Mouse (Mus musculus) kidney, postnatal 0 days (tissue): ENCODE results near the gene Tlr5. TPM values are rescaled to one million over a fixed set of nuclear protein-coding genes. Genes with fewer than 3 reads are reported as not detected.

ENCODE experiments used
- ATAC-seq: fragments of 200-750 bp; cut with Nextera tagmentation; replicated peaks from 2 replicates; pipeline ENCODE4 v1.8.0; 2017; ENCODE audit warnings: low read depth, moderate number of reproducible peaks, moderate TSS enrichment, moderate library complexity; ENCODE audit not compliant: low FRiP score
- DNase-seq: peaks from one replicate; pipeline ENCODE4 v3.0.0-alpha.2; 2016; ENCODE audit warnings: low spot score
- H3K27ac ChIP-seq: fragments of 300-500 bp; sonication (generic); 2 replicates; pipeline ENCODE4 v1.5.1; 2014; ENCODE audit warnings: mild to moderate bottlenecking
- H3K27me3 ChIP-seq: fragments of 300-500 bp; sonication (generic); 2 replicates; pipeline ENCODE4 v1.6.1; 2014; ENCODE audit warnings: low read length, mixed read lengths; ENCODE audit not compliant: insufficient read depth
- H3K36me3 ChIP-seq: fragments of 300-500 bp; sonication (generic); 2 replicates; pipeline ENCODE4 v1.6.1; 2014; ENCODE audit warnings: low read length, mixed read lengths; ENCODE audit not compliant: insufficient read depth
- H3K4me1 ChIP-seq: fragments of 300-500 bp; sonication (generic); replicated peaks from 2 replicates; pipeline ENCODE4 v1.6.1; 2014; ENCODE audit warnings: antibody characterized with exemption, low read length, mixed read lengths; ENCODE audit not compliant: insufficient read depth
- H3K4me2 ChIP-seq: fragments of 300-500 bp; sonication (generic); 2 replicates; pipeline ENCODE4 v1.6.1; 2014; ENCODE audit warnings: mild to moderate bottlenecking, low read length, moderate library complexity, mixed read lengths
- H3K4me3 ChIP-seq: fragments of 300-500 bp; sonication (generic); replicated peaks from 2 replicates; pipeline ENCODE4 v1.5.1; 2014; ENCODE audit warnings: low read depth, low read length
- H3K9ac ChIP-seq: fragments of 300-500 bp; sonication (generic); 2 replicates; pipeline ENCODE4 v1.6.1; 2014; ENCODE audit warnings: low read depth, low read length
- H3K9me3 ChIP-seq: fragments of 300-500 bp; sonication (generic); replicated peaks from 2 replicates; pipeline ENCODE4 v1.6.1; 2016; ENCODE audit warnings: low read length, inconsistent platforms, mixed read lengths
- CTCF ChIP-seq: IDR thresholded peaks from 2 replicates; pipeline ENCODE4 v1.5.1; 2016; ENCODE audit warnings: antibody characterized with exemption, low read depth, mild to moderate bottlenecking, moderate library complexity
- WGBS: fragments of 180-500 bp; shearing (Covaris S2); extraction: QIAGEN DNeasy Blood & Tissue Kit; methylation state at CpG from one replicate; pipeline ENCODE4 v1.1.7; 2014; 5-methylcytosine and 5-hydroxymethylcytosine counted together
- polyA plus RNA-seq: library from polyadenylated mRNA; unstranded; fragments of >200 nt; fragmentation: Nextera tagmentation; extraction: Ambion mirVana; gene quantifications from 2 replicates; pipeline ENCODE4 v1.2.1, GENCODE M21; 2015

Tlr5 gene
- polyA plus RNA-seq, 1 experiment from 2014 or later: 0.74 TPM

DNA sequence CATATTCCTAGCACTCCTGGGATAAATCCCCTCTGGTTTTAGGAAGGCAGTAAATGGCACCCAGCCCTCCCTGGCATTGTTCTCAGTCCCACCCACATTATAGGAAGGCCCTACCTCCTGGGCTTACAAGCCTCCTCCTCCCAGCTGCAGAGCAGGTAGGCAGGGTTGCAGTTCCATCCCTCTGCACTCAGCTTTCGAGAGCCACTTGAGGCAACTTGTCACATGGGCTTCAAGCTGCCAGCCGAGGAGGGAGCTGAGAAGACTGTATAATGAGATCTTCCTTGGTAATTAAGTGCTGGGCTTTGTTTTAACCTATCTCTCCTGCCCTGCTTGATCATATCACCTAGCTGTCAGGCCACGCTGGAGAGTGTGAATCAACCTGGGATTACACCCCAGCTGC is 1.4 kb upstream of the Tlr5 start:
- Histone ChIP-seq H3K27me3 (no peaks in the 10 kb centered on the region), H3K9me3 (no peaks in the 10 kb centered on the region), H3K27ac (no peak overlapping the region), H3K9ac (no peak overlapping the region), H3K4me2 (no peak overlapping the region), H3K4me3 (no peak overlapping the region), H3K36me3 (no peaks in the 10 kb centered on the region), H3K4me1 (peaks cover 20% of the 10 kb centered on the region; the same call in 1 of the 2 replicates)
- 48% methylated on average over 3 of the region's 3 CpGs for WGBS
- TF ChIP-seq CTCF: no peak
- ATAC-seq (no peak), DNase-seq (no peak)

DNA sequence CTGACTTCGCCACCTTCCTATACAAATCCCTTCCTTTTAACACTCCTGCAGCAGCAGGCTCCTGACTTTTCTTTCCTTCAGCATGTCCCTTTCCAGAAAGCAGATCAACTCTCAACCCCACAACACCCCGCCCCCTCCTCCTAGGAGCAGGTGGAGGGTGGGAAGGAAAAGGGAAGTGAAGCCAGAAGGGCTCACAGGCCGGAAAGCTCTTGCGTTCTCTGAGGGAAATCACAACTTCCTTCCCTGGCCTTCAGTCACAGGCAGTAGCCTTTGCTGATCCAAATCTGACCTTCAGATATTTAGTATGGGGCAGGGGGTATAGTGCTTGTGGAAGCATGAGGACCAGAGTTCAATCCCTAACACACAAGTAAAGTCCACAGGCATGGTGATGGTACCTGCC is 921 bp upstream of the Tlr5 start:
- 57% methylated on average over 4 of the region's 4 CpGs for WGBS
- DNase-seq: no peak
- H3K36me3 ChIP-seq: no peaks in the 10 kb centered on the region
- H3K27ac ChIP-seq: no peak overlapping the region
- ATAC-seq: no peak
- no peak overlapping the region for H3K4me3 ChIP-seq
- H3K9ac ChIP-seq: no peak overlapping the region
- TF ChIP-seq CTCF: no peak
- H3K27me3 ChIP-seq: no peaks in the 10 kb centered on the region
- H3K4me1 ChIP-seq: peaks cover 22% of the 10 kb centered on the region
- no peak overlapping the region for H3K4me2 ChIP-seq
- H3K9me3 ChIP-seq: no peaks in the 10 kb centered on the region

DNA sequence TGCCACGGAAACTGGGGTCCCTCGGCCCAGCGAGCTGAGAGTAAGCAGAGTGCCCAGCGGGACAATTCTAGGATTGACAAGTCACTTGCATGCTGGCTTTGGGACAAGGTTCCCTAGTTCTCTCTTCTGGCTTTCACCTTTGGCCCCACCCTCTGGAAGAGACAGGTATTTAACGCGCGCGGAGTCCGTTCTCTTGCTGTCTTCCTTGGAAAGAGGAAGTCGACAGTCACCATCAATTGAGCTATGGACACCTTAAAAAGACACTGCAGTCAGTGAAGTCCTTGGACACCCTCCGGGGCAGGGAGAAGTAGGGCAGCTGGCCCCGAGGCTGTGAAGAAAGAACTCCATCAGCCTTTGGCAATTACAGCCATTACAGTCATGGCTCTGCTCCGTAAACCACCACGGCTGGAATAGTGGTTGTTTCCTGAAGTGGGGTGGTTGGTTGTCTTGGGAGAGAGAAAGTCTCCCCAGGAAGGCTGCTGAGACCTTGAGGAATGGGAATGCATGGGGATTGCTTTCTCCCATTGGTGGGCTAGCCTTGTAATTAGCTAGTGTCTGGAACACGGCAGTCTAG is 546 bp downstream of the Tlr5 start:
- Histone ChIP-seq H3K27ac (peak overlapping the region; percentile 15; the same call in 1 of the 2 replicates), H3K9ac (peak overlapping the region; percentile 52), H3K27me3 (no peaks in the 10 kb centered on the region), H3K36me3 (no peaks in the 10 kb centered on the region), H3K4me2 (peak overlapping the region; percentile 78), H3K4me1 (peaks cover 26% of the 10 kb centered on the region), H3K4me3 (peak overlapping the region; percentile 38), H3K9me3 (no peaks in the 10 kb centered on the region)
- WGBS: 14% methylated on average over 15 of the region's 15 CpGs
- DNase-seq (no peak), ATAC-seq (no peak)
- TF ChIP-seq CTCF: no peak

DNA sequence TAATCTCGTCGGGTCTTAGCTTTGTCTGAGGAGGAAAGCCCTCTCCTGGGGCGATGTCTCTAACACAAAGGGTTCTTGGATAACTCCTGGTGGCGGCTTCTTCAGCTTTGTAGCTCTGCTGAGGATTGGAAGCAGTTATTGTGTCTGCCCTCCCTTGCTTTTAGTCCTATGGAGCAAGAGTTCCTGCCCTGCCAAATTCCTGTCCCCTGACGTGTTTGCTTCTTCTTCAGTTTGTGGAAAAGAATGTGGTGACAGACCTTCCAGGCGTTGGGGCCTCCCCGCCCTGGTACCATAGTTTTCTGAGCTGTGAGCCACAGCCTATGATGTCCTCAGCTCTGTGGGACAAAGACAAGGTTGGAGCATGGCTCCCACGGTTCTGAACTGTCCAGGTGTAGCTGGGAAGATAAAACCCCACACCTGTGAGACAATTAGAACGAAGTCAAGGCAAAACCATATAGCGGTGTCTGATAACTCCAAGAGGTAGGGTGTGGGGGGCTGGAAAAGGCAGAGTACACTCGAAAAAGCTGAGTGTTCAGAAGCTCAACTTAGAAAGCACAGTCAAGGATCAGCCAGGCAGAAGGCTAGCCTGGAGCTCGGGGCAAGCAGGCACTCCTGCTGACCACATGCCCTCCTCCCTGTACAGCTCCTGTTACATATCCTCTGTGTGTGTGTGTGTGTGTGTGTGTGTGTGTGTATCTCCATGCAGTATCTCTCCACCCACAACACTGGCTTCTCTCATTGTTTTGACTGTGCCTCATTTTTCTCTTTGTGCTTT is 1.8 kb downstream of the Tlr5 start:
- no peak for TF ChIP-seq CTCF

DNA sequence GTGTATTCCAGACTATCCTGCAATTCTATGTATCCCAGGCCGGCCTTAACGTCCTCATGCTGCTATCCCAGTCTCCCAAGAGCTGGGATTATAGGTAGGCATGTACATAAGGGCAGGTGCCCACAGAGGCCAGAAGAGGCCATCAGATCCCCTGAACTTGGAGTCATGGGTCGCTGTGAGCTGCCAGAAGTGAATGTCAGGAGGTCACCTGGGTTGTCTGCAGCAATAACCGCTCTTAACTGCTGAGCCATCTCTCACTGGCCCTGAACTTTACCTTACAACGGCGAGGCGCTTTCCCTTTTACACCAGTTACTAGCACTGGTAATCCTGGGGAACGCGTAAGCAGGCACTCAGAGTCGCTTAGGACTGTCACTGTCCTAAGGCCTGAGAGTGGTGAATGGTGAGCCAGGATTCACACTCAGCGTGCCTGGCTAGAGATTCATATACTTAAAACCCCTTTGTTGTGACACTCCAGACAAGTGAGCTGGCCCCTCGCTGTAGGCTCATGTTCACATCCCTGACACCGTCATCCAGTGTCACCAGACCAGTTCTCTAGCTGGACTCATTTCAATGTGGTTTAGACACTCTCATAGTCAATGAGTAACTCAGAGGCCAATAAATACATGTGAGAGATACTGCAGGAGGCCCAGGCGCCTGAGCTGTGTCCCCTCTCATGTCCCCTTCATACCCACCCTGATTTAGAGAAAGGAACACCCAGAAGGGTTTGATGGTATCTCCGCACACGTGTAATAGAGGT is 2.6 kb downstream of the Tlr5 start:
- no peaks in the 10 kb centered on the region for H3K9me3 ChIP-seq
- H3K27ac ChIP-seq: peak overlapping the region; percentile 21; the same call in 1 of the 2 replicates
- H3K27me3 ChIP-seq: no peaks in the 10 kb centered on the region
- H3K4me2 ChIP-seq: no peak overlapping the region
- no peak overlapping the region for H3K4me3 ChIP-seq
- no peak overlapping the region for H3K9ac ChIP-seq
- DNase-seq (no peak), ATAC-seq (no peak)
- no peak for TF ChIP-seq CTCF
- WGBS: 80% methylated on average over 16 of the region's 16 CpGs
- no peaks in the 10 kb centered on the region for H3K36me3 ChIP-seq
- peaks cover 29% of the 10 kb centered on the region for H3K4me1 ChIP-seq

More for the DNA sequence above, 1.8 kb downstream of the Tlr5 start:
- no peaks in the 10 kb centered on the region for H3K27me3 ChIP-seq
- peaks cover 29% of the 10 kb centered on the region for H3K4me1 ChIP-seq
- 71% methylated on average over 12 of the region's 12 CpGs for WGBS
- H3K9me3 ChIP-seq: no peaks in the 10 kb centered on the region
- H3K4me3 ChIP-seq: no peak overlapping the region
- ATAC-seq (no peak), DNase-seq (no peak)
- H3K9ac ChIP-seq: no peak overlapping the region
- no peaks in the 10 kb centered on the region for H3K36me3 ChIP-seq
- no peak overlapping the region for H3K4me2 ChIP-seq
- H3K27ac ChIP-seq: no peak overlapping the region

DNA sequence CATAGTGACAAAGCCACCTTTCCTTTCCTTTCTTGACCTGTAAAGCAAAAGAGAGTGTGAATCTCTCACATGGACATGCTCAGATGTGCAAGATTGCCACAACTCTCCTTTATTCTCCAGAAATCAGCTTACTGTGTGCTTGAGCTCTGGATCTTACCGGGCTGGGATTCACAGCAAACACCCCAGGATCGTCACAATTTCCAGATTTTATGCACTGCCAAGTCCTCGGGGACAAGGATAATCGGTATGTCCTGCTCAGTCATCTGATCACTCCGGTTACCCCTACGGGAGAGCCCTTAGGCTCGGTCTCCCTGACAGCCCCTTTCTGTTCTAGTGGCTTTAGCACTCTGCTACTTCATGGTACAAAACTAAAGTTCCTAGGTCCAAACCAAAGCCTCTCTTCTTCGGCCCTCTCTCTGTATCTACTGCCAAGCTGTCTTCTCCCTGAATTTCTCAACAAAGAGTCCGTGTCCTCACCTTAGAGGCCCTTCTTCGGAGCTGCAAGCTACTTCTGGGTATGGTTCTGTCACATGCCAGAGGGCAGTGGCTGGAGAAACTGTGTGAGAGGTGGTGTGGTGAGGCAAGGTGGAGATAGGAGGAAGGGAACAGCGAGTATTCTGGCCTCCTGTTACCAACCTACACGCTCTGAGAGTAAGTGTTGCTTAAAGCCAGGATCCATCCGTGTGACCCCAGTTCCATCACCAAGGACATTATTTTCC is 3.4 kb downstream of the Tlr5 start:
- peaks cover 29% of the 10 kb centered on the region for H3K4me1 ChIP-seq
- no peak for TF ChIP-seq CTCF
- DNase-seq (no peak), ATAC-seq (no peak)
- 66% methylated on average over 13 of the region's 13 CpGs for WGBS
- H3K36me3 ChIP-seq: no peaks in the 10 kb centered on the region
- H3K9ac ChIP-seq: no peak overlapping the region
- H3K27ac ChIP-seq: no peak overlapping the region
- no peak overlapping the region for H3K4me2 ChIP-seq
- H3K27me3 ChIP-seq: no peaks in the 10 kb centered on the region
- no peak overlapping the region for H3K4me3 ChIP-seq
- no peaks in the 10 kb centered on the region for H3K9me3 ChIP-seq
